Mouse (Mus musculus): ENCODE measurements around the gene Ncoa3. TPM values are rescaled to one million over a fixed set of nuclear protein-coding genes. Genes with fewer than 3 reads are reported as not detected.

Ncoa3 gene
- polyA plus RNA-seq, 1 experiment from 2014 or later, result 23.2 TPM

DNA sequence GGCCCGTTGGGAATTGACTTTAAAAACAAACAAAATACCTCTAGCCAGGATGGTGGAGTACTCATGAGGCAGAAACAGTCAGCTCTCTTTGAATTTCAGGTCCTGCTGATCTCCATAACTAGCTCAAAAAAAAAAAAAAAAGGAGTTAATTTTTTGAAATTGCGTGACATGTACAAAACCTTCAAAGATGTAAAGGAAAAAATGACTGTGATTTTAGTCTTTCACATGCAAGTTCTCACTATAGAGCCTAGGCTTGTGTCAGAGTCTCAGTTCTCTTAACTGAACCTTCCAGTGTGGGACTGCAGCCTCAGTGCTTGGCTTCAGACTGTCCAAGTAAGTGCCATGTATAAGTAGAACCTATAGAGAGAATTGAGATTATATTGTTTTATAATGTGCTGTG is 27.6 kb downstream of the Ncoa3 start:
- no peaks in the 10 kb centered on the region for H3K9me3 ChIP-seq (ENCODE audit: control insufficient read depth, low read length)
- no peaks in the 10 kb centered on the region for H3K27me3 ChIP-seq (ENCODE audit: control insufficient read depth, insufficient read depth, low read length)
- H3K4me1 ChIP-seq (ENCODE audit: control insufficient read depth, insufficient read depth, low read length), result peaks cover 24% of the 10 kb centered on the region
- 83% methylated on average over 2 of the region's 2 CpGs for WGBS
- ATAC-seq (ENCODE audit: low FRiP score, low TSS enrichment), result no peak
- H3K4me2 ChIP-seq (replicated peaks; ENCODE audit: low read depth, low read length), result no peak overlapping the region
- H3K9ac ChIP-seq (ENCODE audit: low read depth, low read length), result no peak overlapping the region
- no peak overlapping the region for H3K4me3 ChIP-seq (ENCODE audit: low read length)
- H3K36me3 ChIP-seq (ENCODE audit: control insufficient read depth, insufficient read depth, low read length), result no peaks in the 10 kb centered on the region
- H3K27ac ChIP-seq (ENCODE audit: low read depth, low read length), result no peak overlapping the region

DNA sequence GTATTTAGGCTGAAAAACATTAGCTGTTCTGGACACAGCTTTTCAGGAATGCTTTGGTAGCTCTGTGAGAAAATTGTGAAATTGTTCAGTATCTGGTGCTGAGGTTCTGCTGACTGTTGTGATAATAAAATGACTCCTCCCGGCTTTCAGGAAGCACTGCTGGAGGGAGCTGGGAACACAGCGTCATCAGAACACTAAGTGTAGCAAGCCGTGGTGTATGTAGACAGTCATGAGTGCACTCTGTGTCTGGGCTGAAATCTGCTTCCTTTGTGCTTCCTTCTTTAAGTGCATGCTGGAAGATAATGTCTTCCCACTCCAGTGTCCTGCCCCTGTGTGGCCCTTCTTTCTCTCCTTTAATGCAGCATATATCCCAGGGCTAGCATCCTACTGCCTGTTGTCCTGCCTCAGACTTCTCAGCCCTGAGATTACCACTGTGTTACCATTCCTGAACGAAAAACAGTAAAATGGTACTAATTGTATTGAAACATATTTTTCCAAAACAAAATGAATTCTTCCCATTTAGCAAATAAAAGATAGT is 28.7 kb downstream of the Ncoa3 start:
- Histone ChIP-seq H3K9ac (ENCODE audit: low read depth, low read length) (no peak overlapping the region), H3K9me3 (ENCODE audit: control insufficient read depth, low read length) (no peaks in the 10 kb centered on the region), H3K36me3 (ENCODE audit: control insufficient read depth, insufficient read depth, low read length) (no peaks in the 10 kb centered on the region), H3K4me3 (ENCODE audit: low read length) (no peak overlapping the region), H3K27me3 (ENCODE audit: control insufficient read depth, insufficient read depth, low read length) (no peaks in the 10 kb centered on the region), H3K4me2 (replicated peaks; ENCODE audit: low read depth, low read length) (no peak overlapping the region), H3K27ac (ENCODE audit: low read depth, low read length) (peak overlapping the region; percentile 78; the same call in 1 of the 2 replicates), H3K4me1 (ENCODE audit: control insufficient read depth, insufficient read depth, low read length) (peaks cover 24% of the 10 kb centered on the region)
- 0 out of 2 replicates have a peak, but pooled peaks have one; percentile 56 for ATAC-seq (ENCODE audit: low FRiP score, low TSS enrichment)
- WGBS, result 20% methylated on average over 4 of the region's 4 CpGs

DNA sequence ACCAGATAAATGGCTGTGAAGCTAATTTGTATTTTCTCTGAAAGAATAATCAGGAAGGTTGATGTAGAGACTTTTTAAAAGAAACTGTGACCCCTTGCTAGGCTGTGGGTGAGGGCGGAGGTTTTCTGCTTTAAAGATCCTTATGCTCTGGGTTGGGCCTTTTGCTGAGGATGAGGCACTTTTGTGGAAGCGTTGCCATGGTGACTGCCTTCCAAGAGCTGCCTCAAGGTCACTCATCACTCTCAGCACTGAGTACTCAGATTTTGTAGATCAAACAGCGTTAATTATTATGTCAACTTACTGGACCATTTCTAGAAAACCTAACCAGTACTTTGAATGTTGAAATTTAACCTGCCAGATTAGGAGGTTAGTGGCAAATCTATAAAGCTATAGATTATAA is 29.2 kb downstream of the Ncoa3 start:
- peak overlapping the region; percentile 78; the same call in 1 of the 2 replicates for H3K27ac ChIP-seq (ENCODE audit: low read depth, low read length)
- no peak overlapping the region for H3K4me3 ChIP-seq (ENCODE audit: low read length)
- no peaks in the 10 kb centered on the region for H3K9me3 ChIP-seq (ENCODE audit: control insufficient read depth, low read length)
- ATAC-seq (ENCODE audit: low FRiP score, low TSS enrichment), result no peak
- peaks cover 24% of the 10 kb centered on the region for H3K4me1 ChIP-seq (ENCODE audit: control insufficient read depth, insufficient read depth, low read length)
- H3K27me3 ChIP-seq (ENCODE audit: control insufficient read depth, insufficient read depth, low read length), result no peaks in the 10 kb centered on the region
- no peak overlapping the region for H3K4me2 ChIP-seq (replicated peaks; ENCODE audit: low read depth, low read length)
- no peak overlapping the region for H3K9ac ChIP-seq (ENCODE audit: low read depth, low read length)
- 20% methylated on average over 3 of the region's 3 CpGs for WGBS
- no peaks in the 10 kb centered on the region for H3K36me3 ChIP-seq (ENCODE audit: control insufficient read depth, insufficient read depth, low read length)

DNA sequence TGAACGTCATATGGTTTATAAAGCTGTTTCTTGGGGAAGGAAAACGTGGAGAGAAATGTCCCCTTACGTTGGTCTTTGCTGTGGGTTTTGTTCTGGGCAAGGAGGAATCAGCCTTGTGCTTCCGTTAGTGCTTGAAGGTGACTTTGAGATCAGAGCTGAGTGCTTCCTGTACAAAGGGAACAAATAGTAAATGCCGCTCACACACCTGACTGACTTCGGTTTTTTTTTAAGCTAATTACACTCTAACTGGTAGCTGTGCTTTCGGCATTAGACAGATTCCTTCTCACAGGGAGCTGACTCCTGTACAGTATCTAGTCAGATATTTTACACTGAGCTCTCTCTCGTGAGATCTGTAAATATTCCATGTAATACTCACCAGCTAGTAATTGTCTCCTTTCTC is 29.9 kb downstream of the Ncoa3 start:
- Histone ChIP-seq H3K9ac (ENCODE audit: low read depth, low read length) (no peak overlapping the region), H3K9me3 (ENCODE audit: control insufficient read depth, low read length) (no peaks in the 10 kb centered on the region), H3K4me3 (ENCODE audit: low read length) (no peak overlapping the region), H3K27me3 (ENCODE audit: control insufficient read depth, insufficient read depth, low read length) (no peaks in the 10 kb centered on the region), H3K27ac (ENCODE audit: low read depth, low read length) (peak overlapping the region; percentile 78; the same call in 1 of the 2 replicates), H3K4me2 (replicated peaks; ENCODE audit: low read depth, low read length) (no peak overlapping the region), H3K36me3 (ENCODE audit: control insufficient read depth, insufficient read depth, low read length) (no peaks in the 10 kb centered on the region), H3K4me1 (ENCODE audit: control insufficient read depth, insufficient read depth, low read length) (peaks cover 26% of the 10 kb centered on the region)
- ATAC-seq (ENCODE audit: low FRiP score, low TSS enrichment), result no peak
- 36% methylated on average over 8 of the region's 8 CpGs for WGBS

DNA sequence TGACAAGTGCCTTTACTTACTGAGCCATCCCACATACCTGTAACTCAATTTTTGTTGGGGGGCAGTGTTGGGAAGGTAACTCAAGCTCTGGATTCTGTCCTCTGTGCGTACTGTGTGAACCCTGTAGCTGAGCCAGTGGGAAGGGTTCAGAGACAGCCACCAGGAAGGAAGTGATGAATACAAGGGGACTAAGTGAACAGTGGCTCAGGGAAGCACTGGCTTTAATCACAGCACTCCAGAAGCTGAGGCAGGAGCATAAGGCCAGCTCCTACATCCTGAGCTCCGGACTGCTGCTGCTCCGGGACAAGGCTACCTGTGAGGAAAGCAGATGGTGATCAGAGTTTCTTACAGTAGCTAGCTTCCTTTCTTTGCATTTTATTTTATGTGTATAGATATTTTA is 31.6 kb downstream of the Ncoa3 start:
- no peak overlapping the region for H3K4me3 ChIP-seq (ENCODE audit: low read length)
- H3K27ac ChIP-seq (ENCODE audit: low read depth, low read length), result no peak overlapping the region
- no peaks in the 10 kb centered on the region for H3K27me3 ChIP-seq (ENCODE audit: control insufficient read depth, insufficient read depth, low read length)
- H3K9ac ChIP-seq (ENCODE audit: low read depth, low read length), result no peak overlapping the region
- no peaks in the 10 kb centered on the region for H3K36me3 ChIP-seq (ENCODE audit: control insufficient read depth, insufficient read depth, low read length)
- no peak for ATAC-seq (ENCODE audit: low FRiP score, low TSS enrichment)
- no peak overlapping the region for H3K4me2 ChIP-seq (replicated peaks; ENCODE audit: low read depth, low read length)
- WGBS, result 85% methylated on average over 3 of the region's 3 CpGs
- no peaks in the 10 kb centered on the region for H3K9me3 ChIP-seq (ENCODE audit: control insufficient read depth, low read length)
- H3K4me1 ChIP-seq (ENCODE audit: control insufficient read depth, insufficient read depth, low read length), result peaks cover 34% of the 10 kb centered on the region

DNA sequence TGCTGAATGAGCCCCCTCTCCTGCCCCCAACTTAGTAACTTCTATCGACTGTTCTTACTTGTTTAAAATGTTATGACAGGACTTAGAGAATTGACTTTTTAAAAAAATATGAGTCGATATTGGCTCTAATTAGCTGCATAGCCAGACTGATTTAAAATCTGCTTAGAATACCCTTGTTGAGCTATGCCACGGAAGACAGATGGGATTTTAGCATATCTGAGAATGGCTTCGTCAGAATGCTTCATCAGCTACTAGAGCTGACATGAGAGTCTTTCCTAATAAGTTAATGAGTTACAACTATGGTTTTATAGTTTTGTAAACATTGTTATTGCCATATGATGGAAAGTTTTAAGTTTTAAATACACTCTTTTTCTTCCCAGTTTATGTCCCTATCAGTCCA is 32.2 kb downstream of the Ncoa3 start:
- no peaks in the 10 kb centered on the region for H3K9me3 ChIP-seq (ENCODE audit: control insufficient read depth, low read length)
- H3K4me3 ChIP-seq (ENCODE audit: low read length), result no peak overlapping the region
- H3K4me2 ChIP-seq (replicated peaks; ENCODE audit: low read depth, low read length), result no peak overlapping the region
- no peaks in the 10 kb centered on the region for H3K27me3 ChIP-seq (ENCODE audit: control insufficient read depth, insufficient read depth, low read length)
- WGBS, result 85% methylated on average over 4 of the region's 4 CpGs
- peaks cover 37% of the 10 kb centered on the region for H3K4me1 ChIP-seq (ENCODE audit: control insufficient read depth, insufficient read depth, low read length)
- no peaks in the 10 kb centered on the region for H3K36me3 ChIP-seq (ENCODE audit: control insufficient read depth, insufficient read depth, low read length)
- H3K27ac ChIP-seq (ENCODE audit: low read depth, low read length), result no peak overlapping the region
- H3K9ac ChIP-seq (ENCODE audit: low read depth, low read length), result no peak overlapping the region
- ATAC-seq (ENCODE audit: low FRiP score, low TSS enrichment), result no peak

DNA sequence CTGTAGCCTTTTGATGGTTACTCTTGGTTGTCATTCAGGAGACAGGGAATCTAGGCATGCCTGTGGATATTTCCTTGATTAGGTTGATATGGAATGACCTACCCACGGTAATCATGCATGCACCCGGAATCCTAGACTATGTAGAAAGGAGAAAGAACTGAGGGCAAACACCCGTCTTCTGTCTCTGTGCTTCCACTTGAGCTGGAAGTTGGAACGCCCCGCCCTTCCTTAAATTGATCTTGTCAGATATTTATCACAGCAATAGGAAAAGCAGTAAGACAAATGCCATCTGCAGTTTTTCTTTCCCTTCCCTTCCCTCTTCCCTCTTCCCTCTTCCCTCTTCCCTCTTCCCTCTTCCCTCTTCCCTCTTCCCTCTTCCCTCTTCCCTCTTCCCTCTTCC is 33.5 kb downstream of the Ncoa3 start:
- Histone ChIP-seq H3K4me3 (ENCODE audit: low read length) (no peak overlapping the region), H3K4me1 (ENCODE audit: control insufficient read depth, insufficient read depth, low read length) (peaks cover 44% of the 10 kb centered on the region), H3K9ac (ENCODE audit: low read depth, low read length) (no peak overlapping the region), H3K9me3 (ENCODE audit: control insufficient read depth, low read length) (no peaks in the 10 kb centered on the region), H3K36me3 (ENCODE audit: control insufficient read depth, insufficient read depth, low read length) (no peaks in the 10 kb centered on the region), H3K27me3 (ENCODE audit: control insufficient read depth, insufficient read depth, low read length) (no peaks in the 10 kb centered on the region), H3K27ac (ENCODE audit: low read depth, low read length) (no peak overlapping the region), H3K4me2 (replicated peaks; ENCODE audit: low read depth, low read length) (no peak overlapping the region)
- WGBS, result 80% methylated on average over 5 of the region's 5 CpGs
- ATAC-seq (ENCODE audit: low FRiP score, low TSS enrichment), result no peak

DNA sequence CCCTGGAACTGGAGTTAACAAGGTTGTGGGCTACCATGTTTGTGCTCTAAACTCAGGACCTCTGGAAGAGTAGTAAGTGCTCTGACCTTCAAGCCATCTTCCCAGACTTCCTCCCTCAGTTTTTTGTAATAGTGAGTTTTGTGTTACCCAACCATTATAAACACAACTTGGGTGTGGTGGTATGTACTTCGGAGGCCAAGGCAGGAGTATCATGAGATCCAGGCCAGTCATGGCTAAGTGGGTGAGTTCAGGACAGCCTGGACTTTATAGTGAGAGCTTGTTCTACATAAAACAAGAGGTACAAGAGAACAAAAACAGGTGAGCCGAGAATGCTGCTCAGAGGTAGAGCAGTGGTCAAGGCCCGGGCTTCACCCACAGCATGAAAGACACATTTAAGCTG is 35.4 kb downstream of the Ncoa3 start:
- H3K4me3 ChIP-seq (ENCODE audit: low read length), result no peak overlapping the region
- H3K36me3 ChIP-seq (ENCODE audit: control insufficient read depth, insufficient read depth, low read length), result no peaks in the 10 kb centered on the region
- H3K4me2 ChIP-seq (replicated peaks; ENCODE audit: low read depth, low read length), result no peak overlapping the region
- no peak overlapping the region for H3K9ac ChIP-seq (ENCODE audit: low read depth, low read length)
- H3K27ac ChIP-seq (ENCODE audit: low read depth, low read length), result no peak overlapping the region
- H3K27me3 ChIP-seq (ENCODE audit: control insufficient read depth, insufficient read depth, low read length), result no peaks in the 10 kb centered on the region
- 92% methylated on average over 3 of the region's 3 CpGs for WGBS
- H3K4me1 ChIP-seq (ENCODE audit: control insufficient read depth, insufficient read depth, low read length), result peaks cover 43% of the 10 kb centered on the region
- H3K9me3 ChIP-seq (ENCODE audit: control insufficient read depth, low read length), result no peaks in the 10 kb centered on the region
- no peak for ATAC-seq (ENCODE audit: low FRiP score, low TSS enrichment)

DNA sequence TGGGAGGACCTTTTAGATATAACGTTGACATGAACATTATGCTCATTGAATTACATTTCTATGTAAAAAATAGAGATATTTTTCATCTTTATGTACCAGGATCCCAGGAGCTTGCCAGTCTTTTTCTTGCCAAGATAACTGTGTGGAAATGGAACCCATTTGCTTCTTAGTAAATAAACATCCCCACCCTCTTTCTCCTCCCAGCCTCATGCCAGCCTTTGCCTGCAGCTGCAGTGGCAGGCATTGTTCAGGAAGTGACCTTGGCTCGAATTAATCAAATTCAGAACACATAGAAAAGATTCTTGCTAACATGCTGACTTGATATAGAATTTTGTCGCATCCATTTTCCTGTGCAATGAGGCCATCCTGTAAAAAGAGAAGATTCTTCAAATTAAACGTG is 36.8 kb downstream of the Ncoa3 start:
- WGBS, result 49% methylated on average over 4 of the region's 4 CpGs

More for the DNA sequence above, 36.8 kb downstream of the Ncoa3 start:
- no peaks in the 10 kb centered on the region for H3K36me3 ChIP-seq (ENCODE audit: control insufficient read depth, insufficient read depth, low read length)
- H3K4me1 ChIP-seq (ENCODE audit: control insufficient read depth, insufficient read depth, low read length), result peaks cover 45% of the 10 kb centered on the region
- no peaks in the 10 kb centered on the region for H3K27me3 ChIP-seq (ENCODE audit: control insufficient read depth, insufficient read depth, low read length)
- H3K9me3 ChIP-seq (ENCODE audit: control insufficient read depth, low read length), result no peaks in the 10 kb centered on the region
- H3K9ac ChIP-seq (ENCODE audit: low read depth, low read length), result no peak overlapping the region
- no peak overlapping the region for H3K4me3 ChIP-seq (ENCODE audit: low read length)
- H3K27ac ChIP-seq (ENCODE audit: low read depth, low read length), result peak overlapping the region; percentile 71; the same call in 1 of the 2 replicates
- ATAC-seq (ENCODE audit: low FRiP score, low TSS enrichment), result no peak
- no peak overlapping the region for H3K4me2 ChIP-seq (replicated peaks; ENCODE audit: low read depth, low read length)

All from kidney, embryonic 14.5 days (tissue).